Mouse (Mus musculus) lung, postnatal 25 days (tissue): ENCODE results near the gene Adgrf3.
A peak's percentile ranks its signal among the peaks of the same experiment; 100 is the strongest.

Experiments used
- DNase-seq: peaks from one replicate; pipeline ENCODE4 v3.0.0; 2022; ENCODE audit warnings: low spot score

Gene Adgrf3

DNA sequence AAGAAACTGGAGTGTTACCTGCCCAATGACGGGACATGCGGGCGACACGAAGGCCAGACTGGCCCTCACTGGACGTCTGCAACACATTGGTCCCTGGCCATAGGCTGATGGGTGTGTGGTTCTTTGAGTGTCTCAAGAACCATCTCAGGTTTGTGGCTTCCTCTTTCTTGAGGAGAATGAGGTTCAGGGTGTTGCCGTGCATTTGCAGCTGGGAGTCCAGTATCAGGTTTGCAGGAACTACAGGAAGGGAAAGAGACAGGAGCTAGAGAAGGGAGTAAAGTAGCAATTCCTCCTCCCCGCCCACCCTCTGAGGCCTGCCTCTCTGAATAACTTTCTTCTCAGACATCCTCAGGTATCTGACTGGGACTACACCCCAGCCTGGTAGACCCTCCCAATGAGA lies 3.3 kb downstream of the Adgrf3 start:
- DNase-seq, result no peak

- peak; percentile 10 for DNase-seq
These were observed 4.0 kb downstream of the Adgrf3 start for GRCm38 (mm10) chr5:30201521-30201920.

DNA sequence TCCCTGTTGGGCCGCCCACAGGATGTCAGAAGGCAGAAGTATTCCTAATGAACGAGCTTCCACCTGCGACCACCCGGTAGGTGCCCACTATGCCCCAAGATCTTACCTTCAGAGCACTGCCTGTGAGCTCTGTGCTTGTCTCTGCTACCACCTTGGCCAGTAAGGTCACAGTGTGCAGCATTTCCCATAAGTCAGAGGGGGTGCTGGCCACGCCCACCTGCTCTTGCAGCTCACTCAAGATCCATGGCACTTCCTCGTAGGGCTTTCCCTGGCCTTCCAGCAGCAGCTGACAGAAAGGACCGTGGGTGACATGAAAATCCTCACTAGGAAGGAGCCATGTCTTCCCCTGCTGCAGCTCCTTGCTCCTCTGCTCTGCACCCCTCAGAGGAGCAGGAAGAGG lies 7.3 kb downstream of the Adgrf3 start:
- no peak for DNase-seq

- DNase-seq, result peak; percentile 43
These were observed 10.2 kb downstream of the Adgrf3 start for GRCm38 (mm10) chr5:30195340-30195739.

GRCm38 (mm10) chr5:30192452-30192851 lies 13.1 kb downstream of the Adgrf3 start:
- DNase-seq, result no peak

GRCm38 (mm10) chr5:30187687-30188485 lies 17.6 kb downstream of the Adgrf3 start:
- DNase-seq, result no peak

- DNase-seq, result no peak
These were observed 29.7 kb downstream of the Adgrf3 start for GRCm38 (mm10) chr5:30175811-30176210.

DNA sequence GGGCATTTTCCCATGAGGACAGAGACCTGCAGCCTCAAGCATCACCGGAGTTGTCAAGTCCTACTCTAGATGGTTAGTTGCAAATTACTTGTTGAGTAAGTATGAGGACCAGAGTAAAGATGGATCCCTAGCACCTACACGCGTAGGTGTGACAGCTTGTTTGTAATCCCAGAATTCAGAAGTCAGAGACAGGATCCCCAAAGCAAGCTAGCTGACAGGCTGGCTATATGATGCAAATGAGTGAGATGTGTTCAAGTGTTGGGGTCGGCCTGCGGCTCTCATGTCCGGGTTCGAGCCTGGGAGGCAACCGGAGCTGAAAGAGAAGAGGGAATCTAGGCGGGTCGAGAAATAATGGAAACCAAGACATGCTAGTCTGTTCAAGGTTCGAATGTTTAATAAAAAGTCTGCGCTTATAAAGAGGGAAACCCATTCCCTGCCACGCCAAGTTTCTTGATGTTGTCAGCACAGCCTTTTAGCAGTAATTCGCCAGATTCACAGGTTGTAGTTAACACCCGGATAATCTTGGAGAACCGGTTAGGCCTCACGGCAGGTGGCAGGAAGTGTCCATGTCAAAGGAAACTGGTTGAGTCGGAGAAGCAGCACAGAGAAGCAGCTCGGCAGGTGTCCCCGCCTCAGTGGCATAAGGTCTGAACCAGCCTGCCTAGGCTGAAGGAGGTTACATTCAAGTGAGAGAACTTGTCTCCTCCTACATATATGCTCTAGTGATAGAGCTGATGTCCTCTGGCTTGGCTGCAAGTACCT lies 32.4 kb downstream of the Adgrf3 start:
- no peak for DNase-seq

DNA sequence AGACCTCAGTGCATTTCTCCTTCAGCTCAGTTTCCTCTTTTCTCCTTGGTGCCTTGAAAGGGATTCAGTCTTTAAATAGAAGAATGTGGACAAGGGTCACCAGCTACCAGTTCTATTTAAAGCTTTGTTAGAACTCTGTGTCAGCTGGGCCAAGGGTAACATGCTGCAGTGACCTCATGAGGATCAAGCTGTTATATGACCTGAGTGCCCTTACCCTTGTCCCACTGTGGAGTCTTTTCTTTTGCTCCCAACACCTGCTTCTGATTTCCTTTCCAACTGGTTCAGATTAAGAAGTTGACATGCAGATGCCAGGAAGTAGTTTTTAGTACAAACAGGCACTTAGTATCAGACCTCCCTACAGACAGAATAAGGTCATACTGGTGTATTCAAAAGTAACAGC lies 33.4 kb downstream of the Adgrf3 start:
- no peak for DNase-seq

DNA sequence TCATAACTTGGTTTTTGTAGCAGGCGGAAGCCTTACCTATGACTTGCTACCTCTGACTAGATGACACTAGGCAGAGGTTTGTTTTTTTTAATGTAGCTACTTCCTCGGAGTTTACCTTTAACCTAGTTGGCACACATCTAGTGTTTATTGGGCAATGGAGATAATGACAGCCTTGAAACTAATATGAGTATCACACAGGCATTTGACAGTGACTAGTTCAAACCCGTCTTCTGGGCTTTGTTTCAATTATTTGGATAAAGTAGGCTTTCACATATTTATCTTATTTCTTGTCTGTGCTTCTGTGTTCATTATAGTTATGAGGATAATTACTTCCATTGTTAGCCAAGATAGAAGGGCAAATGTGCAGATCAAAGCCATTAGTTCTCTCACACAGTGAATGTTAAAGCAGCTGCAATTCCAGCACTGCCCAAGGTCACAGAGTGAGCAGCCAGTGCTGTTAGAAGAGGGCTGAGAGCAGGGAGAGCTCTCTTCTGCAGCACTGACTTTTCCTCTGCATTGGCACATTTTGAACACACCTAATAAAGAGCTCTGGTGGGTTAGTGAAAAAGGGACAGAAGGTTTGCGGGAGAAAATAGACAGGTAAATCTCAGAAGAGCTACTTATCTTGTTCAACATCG lies 35.1 kb downstream of the Adgrf3 start:
- DNase-seq, result no peak

DNA sequence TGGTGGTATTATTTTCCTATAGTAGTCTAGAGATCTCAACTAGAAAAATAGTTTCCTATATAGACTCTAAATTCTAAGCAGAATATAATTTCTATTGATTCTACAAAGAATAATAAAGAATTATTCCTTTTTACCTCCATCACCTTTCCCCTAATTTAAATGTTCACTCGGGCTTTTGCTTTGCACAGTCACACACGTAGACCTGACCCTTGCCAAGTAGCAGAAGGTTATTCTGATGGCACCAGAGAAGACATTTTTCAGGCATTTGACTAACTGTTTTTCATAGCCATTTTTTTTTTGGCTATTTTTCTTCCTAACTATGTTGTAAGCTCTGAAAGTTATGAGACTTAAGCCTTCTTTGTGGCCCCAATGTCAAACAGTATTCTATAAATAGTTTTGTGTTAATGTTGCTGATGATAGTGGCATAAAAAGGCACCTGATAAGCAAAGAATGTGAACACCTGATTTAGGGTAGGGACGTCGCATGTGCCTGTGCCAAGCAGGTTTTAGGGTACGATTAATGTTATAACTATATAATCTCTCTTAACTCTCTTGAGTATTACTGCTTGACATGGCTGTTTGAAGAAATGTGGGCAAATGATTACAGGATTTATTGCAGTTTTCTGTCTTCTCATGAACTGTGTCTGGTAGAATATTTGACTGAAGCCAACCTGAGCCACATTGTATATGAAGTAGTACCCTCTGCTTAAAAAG lies 40.1 kb downstream of the Adgrf3 start:
- no peak for DNase-seq

- no peak for DNase-seq
These were observed 43.2 kb downstream of the Adgrf3 start for GRCm38 (mm10) chr5:30162339-30162738.

DNA sequence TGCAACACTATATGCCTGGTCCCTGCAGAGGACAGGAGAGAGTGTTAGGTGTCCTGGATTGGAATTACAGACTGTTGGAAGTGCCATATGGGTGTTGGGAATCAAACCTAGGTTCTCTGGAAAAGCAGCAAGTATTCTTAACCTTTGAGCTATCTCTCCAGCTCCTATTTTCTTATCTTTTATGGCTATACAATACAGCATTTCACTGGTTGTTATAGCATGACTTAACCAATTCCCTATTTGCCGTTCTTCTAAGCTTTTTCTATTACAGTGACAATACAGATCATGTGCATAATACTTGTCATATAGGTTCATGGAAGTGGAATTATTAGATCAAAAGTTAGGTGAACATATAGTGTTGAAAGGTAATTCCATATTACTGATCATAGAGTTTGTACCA lies 43.7 kb downstream of the Adgrf3 start:
- no peak for DNase-seq

DNA sequence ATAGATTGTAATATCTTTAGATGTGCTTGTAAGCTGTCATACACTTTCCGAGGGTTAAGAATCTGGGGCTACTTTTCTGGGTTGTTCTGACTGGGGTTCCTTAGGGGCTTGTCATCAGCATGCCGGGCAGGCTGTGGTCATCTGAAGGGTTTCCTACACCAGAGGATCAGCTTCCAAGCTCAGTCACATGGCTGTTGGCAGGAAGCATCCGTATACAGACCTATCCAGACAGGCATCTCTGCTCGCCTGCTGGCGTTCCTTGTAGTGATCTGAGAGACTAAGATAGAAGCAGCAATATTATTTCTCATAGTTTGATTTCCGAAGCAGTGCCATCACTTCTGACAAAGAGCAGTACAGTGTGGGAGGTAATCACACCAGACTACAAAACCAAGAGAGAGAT lies 45.9 kb downstream of the Adgrf3 start:
- no peak for DNase-seq

DNA sequence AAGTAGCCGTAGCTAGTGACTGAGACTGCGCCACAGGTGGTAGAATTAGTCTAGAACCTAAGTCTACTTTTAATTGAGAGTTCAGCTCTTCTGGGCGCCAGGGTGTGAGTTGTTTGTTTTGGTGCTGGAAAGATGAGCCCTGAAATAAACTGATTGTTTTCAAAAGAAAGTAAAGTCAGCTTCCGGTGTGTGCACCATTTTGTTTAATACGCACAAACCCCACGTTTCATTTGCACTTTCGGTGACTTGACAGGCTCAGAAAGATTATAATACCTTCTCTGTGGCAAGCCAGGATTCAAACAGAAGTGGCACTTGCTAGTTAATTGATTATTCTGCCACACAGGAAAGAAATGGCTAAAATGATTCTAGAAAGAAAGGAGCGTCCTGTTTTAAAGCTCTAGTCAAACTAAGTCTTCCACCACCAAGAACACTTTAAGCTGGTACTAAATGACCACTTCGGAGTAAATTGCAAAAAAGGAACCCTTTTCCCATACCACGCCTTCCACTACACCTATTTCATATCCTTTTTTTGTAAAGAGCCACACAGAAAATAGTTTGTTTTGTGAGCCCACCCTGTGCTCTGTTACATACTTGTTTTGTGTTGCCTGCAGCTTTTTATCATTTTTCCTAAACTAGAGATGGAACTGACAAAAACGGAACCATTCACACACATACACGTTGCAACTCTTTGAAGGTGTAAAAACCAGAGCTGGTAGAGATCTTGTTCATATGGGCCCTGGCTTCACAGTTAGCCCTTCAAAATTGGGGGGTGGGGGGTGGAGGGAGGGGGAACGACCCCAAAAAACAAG lies 49.5 kb downstream of the Adgrf3 start:
- no peak for DNase-seq

- DNase-seq, result no peak
These were observed 50.1 kb downstream of the Adgrf3 start for GRCm38 (mm10) chr5:30155395-30155792.

DNA sequence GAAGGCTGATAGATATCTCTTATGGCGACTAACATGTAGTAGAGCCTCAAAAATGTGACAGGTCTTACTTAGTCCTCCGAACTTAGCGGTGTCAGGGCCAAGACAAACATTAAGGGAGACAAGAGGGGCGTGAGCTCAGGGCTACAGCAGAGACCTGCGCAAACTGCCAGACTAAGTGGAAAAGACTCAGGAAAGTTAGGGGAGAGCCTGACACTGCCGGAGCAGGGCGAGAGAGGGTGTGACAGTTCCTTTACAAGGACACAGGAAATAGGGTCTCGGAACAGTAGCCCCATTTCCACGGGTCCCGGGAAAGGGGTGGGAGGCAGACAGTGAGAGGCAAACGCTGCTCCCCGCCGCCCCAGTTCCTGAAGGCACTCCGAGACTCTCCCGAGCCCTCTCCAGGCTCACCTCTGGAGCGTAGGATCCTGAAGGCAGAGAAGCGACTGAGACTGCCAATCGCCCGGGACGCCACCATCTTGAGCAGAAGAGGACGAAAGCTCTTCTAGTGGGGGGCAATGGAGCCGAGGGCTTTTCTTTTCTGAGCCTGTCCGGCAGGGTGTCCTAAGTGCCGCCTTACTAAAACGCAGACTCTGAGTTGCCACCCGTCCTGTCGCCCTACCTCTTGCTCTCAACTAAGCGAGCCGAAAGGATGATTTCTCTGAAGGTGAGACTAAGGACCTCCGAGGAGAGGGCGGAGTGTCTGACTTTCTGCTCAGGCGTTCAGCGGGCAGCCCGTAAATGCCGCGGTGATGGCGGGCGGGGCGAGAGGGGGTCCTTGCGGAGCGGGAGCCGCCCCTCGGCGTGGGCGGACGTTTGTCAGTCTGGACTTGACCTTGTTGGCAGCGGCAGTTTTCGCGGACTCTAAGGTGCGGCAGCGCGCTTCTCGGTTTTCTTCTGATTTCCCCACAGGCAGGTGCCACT lies 50.8 kb downstream of the Adgrf3 start, which contains the start of the genes Hadha and Hadhb:
Gene Hadha, minus strand, starts transcription at position 689 of the 921 bp plus-strand sequence.
Gene Hadhb, plus strand, starts transcription at position 775 of the 921 bp plus-strand sequence.
- peak; percentile 93 for DNase-seq

GRCm38 (mm10) chr5:30154013-30154412 lies 51.5 kb downstream of the Adgrf3 start:
- no peak for DNase-seq

DNA sequence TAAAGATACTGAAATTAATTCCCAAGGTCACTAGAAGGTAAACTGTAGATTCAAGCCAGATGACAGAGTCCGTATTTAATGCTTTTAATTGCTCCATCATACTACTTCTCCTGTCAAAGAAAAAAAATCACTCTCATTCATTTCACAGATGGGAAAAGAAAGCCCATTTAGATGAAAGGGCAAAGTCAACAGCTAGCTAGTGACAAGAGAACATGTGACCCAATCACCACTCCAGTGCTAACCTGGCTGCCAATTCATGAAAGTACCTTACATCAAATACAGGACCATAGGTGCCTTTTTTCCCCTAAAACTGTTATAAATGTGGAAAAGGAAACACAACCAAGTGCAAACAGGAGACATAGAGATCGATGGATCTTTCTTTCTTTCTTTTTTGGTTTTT lies 52.3 kb downstream of the Adgrf3 start:
- DNase-seq, result no peak

- no peak for DNase-seq
These were observed 53.1 kb downstream of the Adgrf3 start for GRCm38 (mm10) chr5:30152413-30152812.
